Mouse (Mus musculus) layer of hippocampus, postnatal 25 days (tissue): ENCODE measurements around the gene Zfp82. TPM values are rescaled to one million over a fixed set of nuclear protein-coding genes. Genes with fewer than 3 reads are reported as not detected.

Source experiments
- DNase-seq, 2 experiments: peaks; one replicate each; pipeline ENCODE4 v3.0.0; 2022; ENCODE audit warnings: mixed read lengths in 2 of 2, low spot score in 1 of 2; ENCODE audit errors: extremely low spot score in 1 of 2
- total RNA-seq, 2 experiments: library from RNA; stranded (reverse); gene quantifications; 2 replicates each; pipeline ENCODE4 v1.2.3; 2021

Zfp82 gene
- total RNA-seq, 2 experiments from 2014 or later: 1.9 to 5.0 TPM

DNA sequence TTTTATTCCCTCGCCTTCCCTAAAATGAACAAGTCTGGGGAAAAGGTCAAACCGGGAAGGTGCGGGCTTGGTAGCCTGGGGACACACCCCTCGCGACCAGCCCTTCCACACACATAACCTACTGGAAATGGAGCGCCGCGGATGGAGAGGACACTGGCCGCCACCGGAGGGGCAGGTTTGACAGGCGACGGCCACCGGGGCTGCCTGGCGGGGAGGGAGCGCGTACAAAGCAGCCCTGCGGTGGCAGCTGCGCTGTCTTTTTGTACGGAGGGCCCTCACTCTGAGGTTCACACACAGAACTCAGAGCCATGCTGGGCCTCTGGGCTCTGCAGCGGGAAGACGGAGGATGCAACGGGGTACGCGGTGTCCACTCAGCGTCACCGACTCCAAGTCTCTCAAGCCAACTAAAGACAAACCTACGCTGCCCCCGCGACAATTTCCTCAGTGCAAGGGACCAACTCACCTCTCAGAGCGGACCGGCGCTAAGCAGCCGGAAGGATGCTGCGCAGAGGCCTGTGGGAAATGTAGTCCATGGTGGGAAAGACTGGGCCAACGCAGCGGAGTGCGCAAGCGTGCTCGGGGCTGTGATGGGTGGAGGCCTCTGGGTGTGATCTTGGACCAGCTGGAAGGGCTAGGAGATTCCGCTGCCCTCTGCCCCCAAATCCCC is 21.7 kb downstream of the Zfp82 start, which contains the start of gene Zfp14:
Gene Zfp14 (minus strand): TSS at position 499 of the 667 bp plus-strand sequence.
- DNase-seq: peak; percentile 81 to 82

DNA sequence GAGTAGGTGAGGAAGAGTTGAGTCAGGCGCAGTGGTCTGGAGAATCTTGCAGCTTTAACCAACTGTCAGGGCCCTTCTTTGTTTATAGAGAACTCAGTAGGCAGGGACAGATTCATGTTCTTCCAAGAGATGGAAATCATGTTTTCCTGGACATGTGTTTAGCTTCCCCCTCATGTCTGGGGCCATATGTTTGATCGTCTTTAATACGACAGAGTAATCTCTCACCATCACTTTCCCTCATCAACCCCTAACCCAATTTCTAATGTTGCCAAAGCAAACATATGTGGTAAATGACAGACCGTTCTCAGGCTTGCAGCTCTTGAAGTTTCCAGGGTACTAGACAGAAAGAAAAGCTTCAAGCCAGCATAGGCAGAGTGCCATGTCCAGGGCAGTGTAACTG is 24.6 kb downstream of the Zfp82 start:
- DNase-seq: no peak

DNA sequence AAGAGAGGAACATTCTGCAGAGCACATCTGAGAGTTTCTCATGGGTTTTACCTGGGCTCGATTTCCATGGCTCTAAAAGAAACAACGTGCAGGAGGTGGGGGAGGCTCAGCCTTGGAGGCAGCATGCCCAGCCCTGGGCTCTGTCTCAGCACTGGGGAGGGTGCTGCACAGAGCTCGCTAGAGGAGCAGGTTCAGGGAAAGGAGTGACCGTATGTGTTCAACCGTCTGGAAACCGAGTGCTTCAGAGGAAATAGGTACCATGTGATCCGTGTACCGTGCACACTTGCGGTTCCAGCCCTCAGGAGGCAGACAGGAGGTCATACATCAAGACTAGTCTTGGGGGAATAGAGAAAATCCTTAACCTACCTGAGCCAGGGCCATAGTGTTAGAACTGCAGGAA is 28.3 kb downstream of the Zfp82 start:
- no peak for DNase-seq

- no peak for DNase-seq
Measured at GRCm38 (mm10) chr7:30034331-30034730, 38.4 kb downstream of the Zfp82 start.

DNA sequence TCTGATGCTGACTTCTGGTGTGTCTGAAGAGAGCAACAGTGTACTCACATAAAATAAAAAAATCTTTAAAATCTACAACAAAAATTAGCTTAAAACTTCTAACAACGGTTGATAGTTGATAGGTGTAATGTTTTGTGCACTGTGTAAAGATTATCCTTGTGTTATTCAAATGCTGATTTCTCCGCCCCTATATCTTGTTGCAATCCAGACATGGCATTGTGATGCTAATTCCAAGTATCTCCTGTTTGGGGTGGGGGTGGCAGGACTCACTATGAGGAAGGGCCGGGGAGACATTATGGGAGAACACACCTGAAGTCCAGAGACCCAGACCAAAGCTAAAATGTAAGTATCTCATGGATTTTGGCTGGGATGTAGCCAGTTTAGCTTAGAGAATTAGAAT is 41.3 kb downstream of the Zfp82 start:
- no peak for DNase-seq

DNA sequence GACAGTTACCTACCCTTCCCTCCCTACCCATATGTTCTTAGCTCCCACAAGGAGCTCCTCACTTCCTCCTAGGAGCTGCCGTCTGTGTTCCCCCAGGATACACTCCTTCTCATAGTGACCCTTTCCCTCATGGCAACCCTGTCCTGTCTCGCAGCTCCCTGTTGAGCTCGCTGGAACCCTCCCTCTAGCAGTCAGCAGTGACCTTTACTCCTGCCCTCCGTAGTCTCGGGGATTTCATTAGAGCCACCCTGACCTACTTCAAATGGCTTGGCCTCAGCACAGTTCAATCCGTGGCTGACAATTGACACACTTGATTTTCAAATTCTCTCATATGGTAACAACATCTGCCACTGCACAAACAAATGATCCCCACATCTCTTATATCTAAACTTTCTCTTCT is 42.0 kb downstream of the Zfp82 start:
- no peak for DNase-seq

DNA sequence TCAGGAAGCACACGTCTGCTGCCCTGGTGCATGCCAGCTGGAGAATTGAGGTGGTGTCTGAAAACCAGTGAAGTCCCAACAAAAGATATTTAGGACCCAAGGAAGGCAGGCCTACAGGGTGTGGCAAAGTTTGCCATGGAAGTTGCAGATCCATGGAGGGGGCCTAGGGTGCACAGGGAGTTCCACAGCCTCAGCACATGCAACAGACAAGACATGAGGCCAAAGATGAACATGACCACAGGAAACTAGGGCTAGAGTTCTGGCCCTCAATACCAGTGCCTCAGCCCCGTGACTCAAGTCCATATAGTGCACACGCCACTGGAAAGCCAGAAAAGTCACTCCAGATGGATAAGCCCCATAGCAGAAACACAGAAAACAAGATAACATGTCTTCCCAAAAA is 44.1 kb downstream of the Zfp82 start:
- no peak for DNase-seq

DNA sequence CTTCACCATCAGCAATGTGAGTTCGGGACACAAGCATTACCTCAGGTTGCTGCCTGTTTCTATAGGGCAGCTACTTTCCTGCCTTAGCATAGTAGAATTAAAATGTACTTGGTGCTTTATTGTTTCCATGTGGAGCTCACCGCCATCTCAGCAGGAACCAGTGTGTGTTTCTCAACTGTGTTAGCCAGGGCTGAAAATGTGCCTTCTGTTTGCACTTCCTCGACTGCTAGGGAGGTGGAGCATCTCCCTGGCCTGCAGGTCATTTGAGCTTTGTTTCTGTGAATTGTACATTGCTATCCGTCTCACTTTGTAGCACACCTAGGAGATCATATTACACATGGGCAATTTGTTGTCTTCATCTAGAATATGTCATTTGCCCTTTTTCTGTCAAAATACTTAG is 45.4 kb downstream of the Zfp82 start:
- no peak for DNase-seq

- DNase-seq: no peak
Measured at GRCm38 (mm10) chr7:30025358-30025757, 47.3 kb downstream of the Zfp82 start.

GRCm38 (mm10) chr7:30023800-30024199 is 48.9 kb downstream of the Zfp82 start:
- DNase-seq: no peak

DNA sequence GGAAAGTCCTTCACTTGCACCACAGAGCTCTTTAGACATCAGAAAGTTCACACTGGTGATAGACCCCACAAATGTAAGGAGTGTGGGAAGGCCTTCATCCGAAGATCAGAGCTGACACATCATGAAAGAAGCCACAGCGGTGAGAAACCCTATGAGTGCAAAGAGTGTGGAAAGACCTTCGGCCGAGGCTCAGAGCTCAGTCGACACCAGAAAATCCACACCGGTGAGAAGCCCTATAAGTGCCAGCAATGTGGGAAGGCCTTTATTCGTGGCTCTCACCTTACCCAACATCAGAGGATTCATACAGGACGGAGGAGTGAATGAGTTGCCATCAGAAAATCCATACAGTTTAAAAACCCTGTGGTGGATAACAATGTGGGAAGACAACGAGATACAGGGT is 49.4 kb downstream of the Zfp82 start:
- DNase-seq: no peak

DNA sequence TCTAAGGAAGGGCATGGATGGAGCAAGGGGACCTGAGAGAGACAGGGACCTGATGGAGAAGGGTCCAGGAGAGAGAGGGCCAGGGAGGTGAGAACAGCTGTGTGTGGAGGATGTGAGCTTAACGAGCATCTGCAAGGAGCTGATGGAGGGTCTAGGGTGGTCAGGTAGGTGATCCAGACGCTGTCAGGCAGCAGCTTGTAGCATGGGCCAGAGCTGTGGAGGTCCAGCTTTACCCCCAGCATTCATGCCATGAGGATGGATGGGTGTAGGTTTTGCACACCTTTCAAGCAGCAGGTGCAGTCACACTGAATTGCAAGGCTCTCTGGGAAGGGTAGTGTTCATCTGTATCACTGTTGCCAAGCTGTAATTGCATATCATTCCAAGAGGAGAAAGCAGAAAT is 53.2 kb downstream of the Zfp82 start:
- DNase-seq: no peak

GRCm38 (mm10) chr7:30017226-30017625 is 55.5 kb downstream of the Zfp82 start:
- DNase-seq: no peak

DNA sequence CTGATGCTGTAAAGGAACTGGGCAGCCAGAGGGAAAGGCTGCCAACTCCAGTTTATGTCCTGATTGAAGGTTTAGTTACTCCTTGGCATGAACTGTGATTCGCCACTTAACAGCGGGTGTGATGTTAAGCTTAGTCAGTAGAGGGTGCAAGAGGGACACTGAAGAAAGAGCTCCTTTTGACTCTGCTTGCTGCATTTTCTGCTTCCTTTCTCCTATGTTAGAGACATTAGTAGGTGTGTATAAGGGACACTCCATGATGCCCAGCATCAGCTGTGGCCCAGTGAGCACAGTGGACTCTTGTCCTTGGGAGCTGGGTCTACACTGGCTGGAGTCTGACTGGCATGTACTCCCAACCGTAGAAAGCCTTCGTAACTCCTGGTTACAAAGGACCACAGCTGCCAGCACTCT is 59.7 kb downstream of the Zfp82 start:
- DNase-seq: peak; percentile 21 to 60

- DNase-seq: no peak
Measured at GRCm38 (mm10) chr7:30010551-30011195, 62.0 kb downstream of the Zfp82 start.

GRCm38 (mm10) chr7:30009321-30010085 is 63.2 kb downstream of the Zfp82 start:
- peak; percentile 26 to 29 for DNase-seq

DNA sequence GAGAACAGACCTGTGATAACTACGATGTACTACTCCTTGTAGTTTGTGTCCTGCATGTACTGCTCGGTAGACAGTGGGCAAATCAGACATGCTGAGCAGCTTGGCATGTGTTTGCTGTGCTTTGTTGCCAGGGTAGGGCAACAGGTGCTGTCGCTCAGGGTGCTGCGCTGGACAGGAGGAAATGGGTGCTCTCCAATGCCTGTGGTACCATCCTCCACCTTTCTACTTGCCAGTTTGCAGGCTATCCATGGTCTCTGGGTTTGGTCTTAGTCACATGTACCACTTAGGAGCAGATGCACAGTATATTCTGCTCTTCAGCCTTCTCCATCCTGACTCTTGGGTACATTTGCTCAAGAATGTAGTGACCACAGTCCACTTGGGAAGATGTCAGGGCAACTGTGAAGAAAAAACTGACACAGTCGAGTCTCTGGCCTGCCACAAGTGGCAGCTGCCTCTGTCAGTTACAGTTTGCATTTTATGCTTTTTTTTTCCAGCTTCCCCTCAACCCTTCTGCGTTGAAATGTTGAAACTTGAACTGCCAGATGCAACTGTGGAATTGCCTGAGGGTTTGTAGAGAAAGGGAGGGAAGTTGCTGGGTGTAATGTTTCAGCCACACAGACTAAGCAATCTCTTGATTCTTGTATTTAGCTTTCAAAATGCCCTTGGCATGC is 64.5 kb downstream of the Zfp82 start:
- DNase-seq: no peak

DNA sequence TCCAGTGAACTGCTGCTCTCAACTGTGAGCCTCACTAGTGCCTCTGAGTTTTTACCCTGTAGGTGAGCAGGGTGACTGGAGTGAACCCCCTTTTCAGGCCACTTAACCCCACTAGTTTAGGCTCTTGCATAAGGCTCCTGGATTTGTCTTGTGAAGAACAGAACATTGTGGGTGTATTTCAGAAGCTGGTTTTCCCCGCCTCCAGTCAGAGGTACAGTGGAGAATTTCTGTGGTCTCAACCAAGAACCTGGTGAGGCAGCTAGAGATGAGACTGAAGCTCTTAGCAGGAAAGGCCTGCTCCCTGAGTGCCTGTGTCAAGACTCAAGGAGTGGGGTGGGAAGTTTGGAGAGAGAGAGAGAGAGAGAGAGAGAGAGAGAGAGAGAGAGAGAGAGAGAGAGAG is 65.1 kb downstream of the Zfp82 start:
- no peak for DNase-seq
